Mouse (Mus musculus): ENCODE results near the gene Il34. TPM values are rescaled to one million over a fixed set of nuclear protein-coding genes. Genes with fewer than 3 reads are reported as not detected.
A peak's percentile ranks its signal among the peaks of the same experiment; 100 is the strongest.

The Il34 gene
- polyA plus RNA-seq (2016; fragmentation: Nextera tagmentation; extraction: Ambion mirVana), result 0.24 TPM in 1 of 2 replicates, not detected in the other

DNA sequence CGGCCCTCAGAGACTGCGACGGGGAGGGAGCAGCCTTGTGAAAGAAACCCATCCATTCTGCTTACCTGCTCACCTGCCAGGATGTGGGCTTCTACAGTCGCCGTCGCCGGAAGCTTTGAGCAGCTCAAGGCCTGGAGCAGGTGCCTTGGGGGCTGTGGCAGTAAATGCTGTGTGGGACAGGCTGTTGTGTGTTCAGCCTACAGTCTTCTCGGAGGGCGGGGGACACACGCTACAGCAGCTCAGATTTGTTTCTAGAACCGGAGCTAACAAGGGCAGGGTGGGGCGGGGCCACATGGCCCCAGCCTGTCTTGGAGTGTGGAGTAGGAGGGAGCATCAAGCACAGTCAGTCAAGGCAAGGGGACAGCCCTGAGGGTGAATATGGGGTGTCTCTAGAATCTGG is at the start of gene Il34:
Gene Il34 (minus strand): TSS at position 256 of the 400 bp plus-strand sequence.
- H3K36me3 ChIP-seq (replicated peaks), result peaks cover 24% of the 10 kb centered on the region
- no peak for DNase-seq (ENCODE audit: low spot score)
- no peaks in the 10 kb centered on the region for H3K9me3 ChIP-seq
- H3K27ac ChIP-seq (replicated peaks), result no peak within 1 kb of the TSS
- 36% methylated on average over 12 of the region's 12 CpGs for WGBS
- H3K4me1 ChIP-seq, result peaks cover 11% of the 10 kb centered on the region
- H3K4me3 ChIP-seq, result no peak within 1 kb of the TSS
- H3K27me3 ChIP-seq (replicated peaks; ENCODE audit: low read depth, poor library complexity, severe bottlenecking), result no peaks in the 10 kb centered on the region

- DNase-seq (ENCODE audit: low spot score), result no peak
- 94% methylated on average over 10 of the region's 10 CpGs for WGBS
- peaks cover 68% of the 10 kb centered on the region for H3K36me3 ChIP-seq (replicated peaks)
- H3K27me3 ChIP-seq (replicated peaks; ENCODE audit: low read depth, poor library complexity, severe bottlenecking), result no peaks in the 10 kb centered on the region
- H3K4me3 ChIP-seq, result no peak overlapping the region
- no peak overlapping the region for H3K27ac ChIP-seq (replicated peaks)
- no peaks in the 10 kb centered on the region for H3K9me3 ChIP-seq
- H3K4me1 ChIP-seq, result peaks cover 10% of the 10 kb centered on the region
Observed at GRCm38 (mm10) chr8:110851186-110851585, 45.5 kb upstream of the Il34 start.

DNA sequence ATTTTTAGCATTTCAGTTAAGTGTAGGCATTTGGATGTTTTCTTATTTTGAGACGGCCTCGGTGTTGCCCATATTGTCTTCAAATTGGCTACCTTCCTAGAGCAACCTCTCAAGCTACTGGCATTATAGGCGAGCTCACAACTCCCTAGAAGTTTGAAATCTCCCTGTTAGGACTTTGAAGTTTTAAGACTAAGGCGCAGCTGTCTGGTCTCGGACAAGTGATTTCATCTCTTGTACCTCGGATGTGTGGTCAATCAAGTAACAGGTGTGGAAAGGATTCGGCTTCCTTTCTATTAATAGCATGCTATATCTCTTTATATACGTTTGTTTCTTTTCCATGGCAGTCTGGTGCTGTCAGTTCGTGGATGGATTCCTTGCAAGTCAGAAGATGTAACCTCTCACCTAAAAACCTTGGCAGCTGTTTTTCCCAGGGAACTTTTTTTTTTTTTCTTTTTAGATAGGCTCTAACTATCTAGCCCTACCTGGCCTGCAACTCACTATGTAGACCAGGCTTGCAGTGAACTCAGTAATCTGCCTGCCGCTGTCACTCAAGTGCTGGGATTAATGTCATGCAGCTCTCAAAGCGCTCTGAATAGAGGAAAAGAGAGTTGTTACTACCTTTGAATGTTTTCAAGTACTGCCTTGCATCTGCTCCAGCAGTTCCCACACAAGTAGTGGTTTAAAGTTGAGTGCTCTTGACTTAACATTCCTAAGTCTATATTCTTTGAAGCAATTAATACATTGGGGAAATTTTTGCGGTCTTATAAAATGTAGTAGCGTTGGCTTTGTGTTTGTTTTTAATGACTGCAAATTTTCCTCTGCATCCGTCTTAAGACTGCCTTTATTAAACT is 42.1 kb upstream of the Il34 start:
- H3K4me1 ChIP-seq, result peaks cover 24% of the 10 kb centered on the region
- H3K27me3 ChIP-seq (replicated peaks; ENCODE audit: low read depth, poor library complexity, severe bottlenecking), result no peaks in the 10 kb centered on the region
- peaks cover 54% of the 10 kb centered on the region for H3K36me3 ChIP-seq (replicated peaks)
- peak overlapping the region; percentile 96 for H3K4me3 ChIP-seq
- no peaks in the 10 kb centered on the region for H3K9me3 ChIP-seq
- no peak overlapping the region for H3K27ac ChIP-seq (replicated peaks)
- no peak for DNase-seq (ENCODE audit: low spot score)
- WGBS, result 68% methylated on average over 14 of the region's 14 CpGs

DNA sequence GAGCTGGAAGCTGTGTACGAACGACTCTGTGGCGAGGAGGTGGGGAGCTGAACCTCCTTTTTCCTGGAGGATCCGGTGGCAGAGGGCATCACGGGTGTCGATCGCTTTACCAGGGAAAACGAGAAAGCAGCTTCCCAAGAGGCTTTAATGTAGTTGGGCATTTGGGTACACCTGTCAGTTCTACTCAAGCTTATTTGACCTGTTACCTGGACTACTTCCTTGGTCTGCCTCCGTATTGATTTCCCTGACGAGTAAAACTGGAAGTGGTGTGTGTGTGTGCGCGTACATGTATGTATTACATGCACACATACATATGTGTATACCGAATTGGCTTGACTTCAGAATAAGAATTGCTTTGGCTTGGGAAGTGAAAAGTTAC is 41.4 kb upstream of the Il34 start:
- Histone ChIP-seq H3K4me3 (peak overlapping the region; percentile 96), H3K27ac (replicated peaks) (peak overlapping the region; percentile 99), H3K9me3 (no peaks in the 10 kb centered on the region), H3K36me3 (replicated peaks) (peaks cover 54% of the 10 kb centered on the region), H3K27me3 (replicated peaks; ENCODE audit: low read depth, poor library complexity, severe bottlenecking) (no peaks in the 10 kb centered on the region), H3K4me1 (peaks cover 24% of the 10 kb centered on the region)
- WGBS, result 3% methylated on average over 13 of the region's 13 CpGs
- DNase-seq (ENCODE audit: low spot score), result no peak

- H3K27ac ChIP-seq (replicated peaks), result peak within 1 kb of the TSS; percentile 99
- DNase-seq (ENCODE audit: low spot score), result peak; percentile 87
- H3K9me3 ChIP-seq, result no peaks in the 10 kb centered on the region
- H3K36me3 ChIP-seq (replicated peaks), result peaks cover 54% of the 10 kb centered on the region
- no peaks in the 10 kb centered on the region for H3K27me3 ChIP-seq (replicated peaks; ENCODE audit: low read depth, poor library complexity, severe bottlenecking)
- H3K4me1 ChIP-seq, result peaks cover 24% of the 10 kb centered on the region
- peak within 1 kb of the TSS; percentile 96 for H3K4me3 ChIP-seq
- under 1% methylated on average over 53 of the region's 53 CpGs for WGBS
Observed at GRCm38 (mm10) chr8:110846405-110847170, 40.9 kb upstream of the Il34 start, which contains the start of the genes Cog4 and Sf3b3. Cog4 (plus strand) TSS chr8:110846600. Sf3b3 (minus strand) TSS chr8:110846787.

- Histone ChIP-seq H3K4me3 (peak overlapping the region; percentile 96), H3K27me3 (replicated peaks; ENCODE audit: low read depth, poor library complexity, severe bottlenecking) (no peaks in the 10 kb centered on the region), H3K27ac (replicated peaks) (peak overlapping the region; percentile 99), H3K4me1 (peaks cover 24% of the 10 kb centered on the region), H3K9me3 (no peaks in the 10 kb centered on the region), H3K36me3 (replicated peaks) (peaks cover 54% of the 10 kb centered on the region)
- WGBS, result 11% methylated on average over 17 of the region's 17 CpGs
- DNase-seq (ENCODE audit: low spot score), result peak; percentile 15
Observed at GRCm38 (mm10) chr8:110845821-110846404, 40.2 kb upstream of the Il34 start.

DNA sequence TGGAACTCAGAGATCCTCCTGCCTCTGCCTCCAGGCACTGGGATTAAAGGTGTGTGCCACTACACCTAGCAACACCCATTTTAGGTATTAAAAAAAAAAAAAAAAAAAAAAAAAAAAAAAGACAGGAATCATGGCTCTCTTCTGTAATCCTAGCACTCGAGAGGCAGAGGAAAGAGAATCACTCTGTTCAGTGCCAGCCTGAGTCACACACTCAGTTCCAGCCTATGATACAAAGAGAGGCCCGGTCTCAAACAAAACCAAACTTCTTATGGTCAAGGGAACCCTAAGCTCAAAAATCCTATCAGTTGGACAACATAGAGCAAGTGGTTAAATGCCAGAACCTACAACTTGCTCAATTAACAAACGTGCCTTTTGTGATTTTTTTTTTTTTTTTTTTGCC is 39.2 kb upstream of the Il34 start:
- H3K9me3 ChIP-seq, result no peaks in the 10 kb centered on the region
- peaks cover 54% of the 10 kb centered on the region for H3K36me3 ChIP-seq (replicated peaks)
- no peak overlapping the region for H3K27ac ChIP-seq (replicated peaks)
- no peak for DNase-seq (ENCODE audit: low spot score)
- no peaks in the 10 kb centered on the region for H3K27me3 ChIP-seq (replicated peaks; ENCODE audit: low read depth, poor library complexity, severe bottlenecking)
- WGBS, result 80% methylated on average over 3 of the region's 3 CpGs
- H3K4me1 ChIP-seq, result peaks cover 24% of the 10 kb centered on the region
- peak overlapping the region; percentile 96; the same call in 1 of the 2 replicates for H3K4me3 ChIP-seq

GRCm38 (mm10) chr8:110843207-110843606 is 37.5 kb upstream of the Il34 start:
- Histone ChIP-seq H3K4me1 (peaks cover 22% of the 10 kb centered on the region), H3K36me3 (replicated peaks) (peaks cover 66% of the 10 kb centered on the region), H3K27ac (replicated peaks) (no peak overlapping the region), H3K4me3 (no peak overlapping the region), H3K9me3 (no peaks in the 10 kb centered on the region), H3K27me3 (replicated peaks; ENCODE audit: low read depth, poor library complexity, severe bottlenecking) (no peaks in the 10 kb centered on the region)
- DNase-seq (ENCODE audit: low spot score), result no peak
- WGBS, result 85% methylated on average over 5 of the region's 5 CpGs

DNA sequence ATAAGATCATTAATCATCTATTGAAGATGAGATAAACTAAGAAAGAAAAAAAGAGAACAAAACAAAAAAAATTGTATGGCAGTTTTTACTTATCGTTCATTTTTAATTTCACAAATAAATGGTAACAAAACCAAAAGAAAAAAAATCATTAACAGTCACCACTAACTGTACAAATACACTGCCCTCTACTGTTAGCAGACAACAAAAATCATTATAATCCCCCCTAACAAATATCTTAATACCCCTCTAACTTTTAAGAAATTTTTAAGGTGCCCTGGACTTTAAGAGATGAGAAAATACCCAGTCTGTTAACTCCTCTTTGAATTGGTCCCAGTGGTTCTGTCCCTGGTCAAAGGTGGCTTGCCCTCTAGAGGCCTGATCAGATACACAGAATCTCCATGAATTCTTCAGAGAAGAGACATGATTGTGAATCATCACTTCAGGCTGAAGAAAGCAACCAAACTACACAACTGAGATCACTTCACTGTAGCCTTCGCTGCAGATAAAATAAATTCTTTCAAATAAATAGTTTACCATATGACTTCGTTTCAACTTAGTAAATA is 36.4 kb upstream of the Il34 start:
- Histone ChIP-seq H3K4me1 (peaks cover 14% of the 10 kb centered on the region), H3K9me3 (no peaks in the 10 kb centered on the region), H3K4me3 (no peak overlapping the region), H3K36me3 (replicated peaks) (peaks cover 77% of the 10 kb centered on the region), H3K27ac (replicated peaks) (no peak overlapping the region), H3K27me3 (replicated peaks; ENCODE audit: low read depth, poor library complexity, severe bottlenecking) (no peaks in the 10 kb centered on the region)
- DNase-seq (ENCODE audit: low spot score), result no peak
- WGBS, result 93% methylated on average over 3 of the region's 3 CpGs

DNA sequence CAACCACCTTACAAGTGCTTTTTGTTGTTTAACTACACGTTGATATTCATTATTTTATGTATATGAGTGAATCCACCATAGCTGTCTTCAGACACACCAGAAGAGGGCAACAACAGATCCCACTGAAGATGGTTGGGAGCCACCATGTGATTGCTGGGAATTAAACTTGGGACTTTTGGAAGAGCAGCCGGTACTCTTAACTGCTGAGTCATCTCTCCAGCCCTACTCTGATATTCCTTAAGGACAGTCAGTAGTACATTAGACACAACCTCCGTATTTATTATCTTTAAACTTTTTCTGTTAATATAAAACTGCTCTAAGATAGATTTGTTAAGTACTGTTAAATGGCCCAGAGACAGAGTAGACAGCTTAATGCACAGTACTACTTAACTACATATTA is 26.2 kb upstream of the Il34 start:
- DNase-seq (ENCODE audit: low spot score), result no peak
- Histone ChIP-seq H3K36me3 (replicated peaks) (peaks cover 100% of the 10 kb centered on the region), H3K27me3 (replicated peaks; ENCODE audit: low read depth, poor library complexity, severe bottlenecking) (no peaks in the 10 kb centered on the region), H3K4me1 (no peaks in the 10 kb centered on the region), H3K4me3 (no peak overlapping the region), H3K27ac (replicated peaks) (no peak overlapping the region), H3K9me3 (no peaks in the 10 kb centered on the region)
- WGBS, result 91% methylated on average over 3 of the region's 3 CpGs

DNA sequence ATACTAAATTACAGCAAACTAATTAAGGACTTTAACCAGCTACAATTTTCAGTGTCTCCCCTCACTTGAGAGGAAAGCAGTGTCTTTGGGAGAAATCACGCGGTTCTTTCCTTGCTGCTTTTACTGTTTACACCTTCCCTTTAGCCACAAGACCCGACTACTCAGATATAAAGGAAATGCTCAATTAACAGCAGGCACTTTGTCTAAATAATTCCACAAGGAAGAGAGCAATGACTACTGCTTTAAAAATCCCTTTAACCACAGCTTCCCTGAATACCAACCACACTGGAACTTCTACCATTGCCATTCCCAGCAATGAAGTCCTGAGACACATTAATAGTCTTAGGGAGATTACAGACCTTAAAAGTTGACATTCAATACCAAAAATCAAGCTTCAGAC is 22.8 kb upstream of the Il34 start:
- no peak overlapping the region for H3K4me3 ChIP-seq
- H3K27me3 ChIP-seq (replicated peaks; ENCODE audit: low read depth, poor library complexity, severe bottlenecking), result no peaks in the 10 kb centered on the region
- H3K9me3 ChIP-seq, result no peaks in the 10 kb centered on the region
- no peak for DNase-seq (ENCODE audit: low spot score)
- no peaks in the 10 kb centered on the region for H3K4me1 ChIP-seq
- peaks cover 100% of the 10 kb centered on the region for H3K36me3 ChIP-seq (replicated peaks)
- 86% methylated on average over 3 of the region's 3 CpGs for WGBS
- no peak overlapping the region for H3K27ac ChIP-seq (replicated peaks)

DNA sequence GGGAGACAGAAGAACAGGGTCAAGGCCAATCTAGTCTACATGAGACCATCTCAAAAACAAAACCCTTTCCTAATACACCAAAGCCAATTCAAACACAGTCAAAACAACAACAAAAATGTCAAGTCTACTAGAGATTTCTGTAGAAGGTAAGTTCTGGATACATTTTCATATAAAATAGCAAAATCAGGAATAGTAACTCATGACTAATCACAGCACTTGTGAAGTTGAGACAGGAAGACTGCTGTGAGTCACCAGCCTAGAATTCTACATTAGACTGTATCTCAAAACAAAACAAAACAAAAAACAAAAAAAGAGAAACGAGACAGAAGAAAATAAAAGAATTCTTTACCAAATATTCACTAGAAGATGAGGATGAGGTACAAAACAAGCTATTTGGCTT is 19.1 kb upstream of the Il34 start:
- no peak for DNase-seq (ENCODE audit: low spot score)
- Histone ChIP-seq H3K36me3 (replicated peaks) (peaks cover 100% of the 10 kb centered on the region), H3K27me3 (replicated peaks; ENCODE audit: low read depth, poor library complexity, severe bottlenecking) (no peaks in the 10 kb centered on the region), H3K27ac (replicated peaks) (no peak overlapping the region), H3K9me3 (no peaks in the 10 kb centered on the region), H3K4me3 (no peak overlapping the region), H3K4me1 (no peaks in the 10 kb centered on the region)
- WGBS, result 85% methylated on average over 1 of the region's 1 CpGs

Measured in embryonic facial prominence, embryonic 10.5 days (tissue).